Mouse (Mus musculus): ENCODE measurements around the gene Wdr17. TPM values are rescaled to one million over a fixed set of nuclear protein-coding genes. Genes with fewer than 3 reads are reported as not detected.

The Wdr17 gene
- polyA plus RNA-seq, 1 experiment from 2014 or later, result 14.7 TPM

GRCm38 (mm10) chr8:54864038-54864760, 22.8 kb downstream of the Wdr17 start:
- 58% methylated on average over 4 of the region's 4 CpGs for WGBS
- Histone ChIP-seq H3K9me3 (no peaks in the 10 kb centered on the region), H3K9ac (no peak overlapping the region), H3K4me2 (no peak overlapping the region), H3K27me3 (no peaks in the 10 kb centered on the region), H3K4me1 (replicated peaks) (peaks cover 5% of the 10 kb centered on the region; the same call in 1 of the 2 replicates), H3K27ac (replicated peaks) (peak overlapping the region; percentile 9), H3K4me3 (no peak overlapping the region), H3K36me3 (no peaks in the 10 kb centered on the region)
- peak; percentile 73; the same call in 1 of the 2 replicates for ATAC-seq (ENCODE audit: low FRiP score, low read depth)

DNA sequence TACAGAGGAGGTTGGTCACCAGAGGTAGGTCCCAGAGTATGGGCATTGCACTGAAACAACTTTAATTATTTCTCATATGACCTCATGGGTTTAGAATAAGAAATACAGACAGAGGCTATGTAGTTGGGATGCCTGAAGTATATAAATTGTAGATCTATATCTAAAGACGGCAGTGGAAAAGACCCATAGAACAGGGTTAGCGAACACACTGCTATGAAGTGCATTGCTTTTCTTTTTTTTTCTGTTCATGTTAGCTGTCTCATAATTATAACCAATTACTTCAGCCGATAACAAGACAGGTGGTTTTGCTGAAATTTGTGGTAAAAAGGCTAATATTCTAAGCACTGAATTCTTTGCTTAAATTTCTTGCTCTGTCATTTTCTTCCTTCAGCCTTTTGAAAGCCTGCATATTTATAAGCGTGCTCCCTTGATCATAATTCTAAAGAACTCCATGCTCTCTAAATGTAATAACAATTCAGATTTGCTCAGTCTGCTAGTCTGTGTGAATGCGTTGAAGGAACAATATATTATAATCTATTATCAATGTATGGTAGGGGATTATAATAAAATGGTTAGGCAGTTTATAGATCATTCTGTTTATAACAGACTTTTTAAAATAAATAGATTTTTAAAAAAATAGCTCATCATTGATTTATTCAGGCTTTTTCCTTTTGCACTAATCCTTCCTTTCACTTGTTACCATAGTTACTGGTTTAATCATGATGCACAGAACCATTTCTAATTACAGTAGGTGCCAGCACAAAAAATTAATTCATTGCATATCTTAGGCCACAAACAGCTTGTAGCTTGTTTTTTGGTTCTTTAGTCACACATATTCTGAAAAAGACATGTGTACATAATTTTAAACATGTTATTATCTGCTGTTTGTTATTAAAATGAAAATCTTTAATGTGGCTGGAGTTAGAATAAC, 50.7 kb downstream of the Wdr17 start:
- Histone ChIP-seq H3K9me3 (no peaks in the 10 kb centered on the region), H3K27me3 (no peaks in the 10 kb centered on the region), H3K36me3 (no peaks in the 10 kb centered on the region), H3K9ac (no peak overlapping the region), H3K4me2 (no peak overlapping the region), H3K4me1 (replicated peaks) (0 out of 2 replicates have a peak, but pooled peaks cover 2% of the 10 kb centered on the region), H3K27ac (replicated peaks) (no peak overlapping the region; the same call in 1 of the 2 replicates), H3K4me3 (no peak overlapping the region)
- ATAC-seq (ENCODE audit: low FRiP score, low read depth), result no peak
- 74% methylated on average over 5 of the region's 5 CpGs for WGBS

DNA sequence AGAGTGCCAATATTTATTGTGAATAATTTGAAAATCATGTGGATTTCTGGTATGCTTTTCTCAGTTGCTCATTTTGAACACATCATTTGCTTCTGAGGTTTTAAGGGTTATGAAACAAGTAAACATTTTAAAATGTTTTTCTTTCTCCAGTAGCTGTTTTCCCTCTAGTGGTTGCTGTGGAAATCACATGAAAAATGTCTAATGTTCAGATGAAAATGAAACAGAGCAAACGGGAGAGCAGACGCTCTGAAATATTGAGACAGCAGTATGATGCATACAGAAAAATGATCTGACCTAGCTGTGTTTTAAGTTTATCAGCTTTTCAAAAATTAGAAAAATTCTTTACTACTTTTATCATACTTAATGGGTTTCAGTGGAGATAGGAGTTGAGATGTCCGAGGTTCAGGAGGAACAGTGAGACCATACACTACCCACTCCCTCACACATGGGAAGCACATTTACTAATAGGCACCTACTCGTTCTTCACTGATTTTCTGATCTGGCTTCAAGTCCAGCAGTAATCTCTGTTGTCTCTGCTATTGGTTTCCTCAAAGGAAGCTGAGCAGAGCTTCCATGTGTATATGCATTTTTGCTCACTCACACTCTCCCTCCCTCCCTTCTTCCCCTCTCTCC, 57.1 kb downstream of the Wdr17 start:
- Histone ChIP-seq H3K27me3 (no peaks in the 10 kb centered on the region), H3K9me3 (no peaks in the 10 kb centered on the region), H3K4me2 (peak overlapping the region; percentile 13; the same call in 1 of the 2 replicates), H3K9ac (no peak overlapping the region), H3K4me1 (replicated peaks) (no peaks in the 10 kb centered on the region), H3K36me3 (no peaks in the 10 kb centered on the region), H3K27ac (replicated peaks) (no peak overlapping the region), H3K4me3 (no peak overlapping the region)
- 49% methylated on average over 4 of the region's 4 CpGs for WGBS
- ATAC-seq (ENCODE audit: low FRiP score, low read depth), result no peak

- H3K9ac ChIP-seq, result no peak overlapping the region
- no peak overlapping the region for H3K27ac ChIP-seq (replicated peaks)
- no peaks in the 10 kb centered on the region for H3K4me1 ChIP-seq (replicated peaks)
- no peak overlapping the region for H3K4me2 ChIP-seq
- H3K27me3 ChIP-seq, result no peaks in the 10 kb centered on the region
- H3K36me3 ChIP-seq, result no peaks in the 10 kb centered on the region
- H3K4me3 ChIP-seq, result no peak overlapping the region
- 97% methylated on average over 2 of the region's 2 CpGs for WGBS
- no peak for ATAC-seq (ENCODE audit: low FRiP score, low read depth)
- H3K9me3 ChIP-seq, result no peaks in the 10 kb centered on the region
These were observed 59.0 kb downstream of the Wdr17 start for GRCm38 (mm10) chr8:54827974-54828373.

DNA sequence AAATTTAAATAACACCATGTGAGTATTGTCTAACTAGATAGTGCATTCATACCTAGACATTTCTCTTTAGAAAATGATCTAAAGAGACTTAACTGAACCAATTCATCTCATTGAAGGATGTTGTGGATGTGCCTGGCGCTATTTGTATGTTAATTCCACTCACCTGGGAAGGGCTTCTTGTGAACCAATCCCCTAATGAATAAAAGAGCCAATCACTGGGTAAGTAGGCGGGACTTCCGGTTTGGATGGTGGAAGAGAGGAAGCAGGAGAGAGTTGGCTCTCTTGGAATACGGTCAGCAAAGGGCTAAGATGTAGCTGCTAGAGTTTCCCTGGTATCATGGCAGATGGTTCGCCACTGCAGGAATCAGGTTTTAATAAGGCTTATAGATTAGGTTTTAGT, 64.0 kb downstream of the Wdr17 start:
- 95% methylated on average over 5 of the region's 5 CpGs for WGBS
- no peak for ATAC-seq (ENCODE audit: low FRiP score, low read depth)
- Histone ChIP-seq H3K27me3 (no peaks in the 10 kb centered on the region), H3K9me3 (no peaks in the 10 kb centered on the region), H3K9ac (no peak overlapping the region), H3K4me1 (replicated peaks) (no peaks in the 10 kb centered on the region), H3K27ac (replicated peaks) (no peak overlapping the region), H3K36me3 (no peaks in the 10 kb centered on the region), H3K4me3 (no peak overlapping the region), H3K4me2 (no peak overlapping the region)

DNA sequence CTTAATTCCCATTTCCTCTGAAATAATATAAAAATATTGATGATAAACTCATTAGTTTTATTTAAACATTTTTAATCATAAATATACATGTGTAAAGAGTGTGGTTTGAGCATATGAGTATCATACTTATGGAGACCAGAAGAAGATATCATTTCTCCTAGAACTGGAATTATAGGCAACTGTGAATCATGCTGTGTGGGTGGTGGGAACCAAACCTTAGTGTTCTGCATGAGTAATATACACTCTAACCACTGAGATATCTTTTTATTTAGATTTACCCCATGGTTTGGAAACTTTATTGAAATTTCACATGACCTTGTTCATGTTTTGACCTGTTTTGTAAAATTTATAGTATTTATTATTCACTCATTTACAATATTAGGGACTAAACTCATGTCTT, 68.3 kb downstream of the Wdr17 start:
- Histone ChIP-seq H3K4me3 (no peak overlapping the region), H3K9me3 (no peaks in the 10 kb centered on the region), H3K4me2 (no peak overlapping the region), H3K4me1 (replicated peaks) (no peaks in the 10 kb centered on the region), H3K36me3 (no peaks in the 10 kb centered on the region), H3K9ac (no peak overlapping the region), H3K27me3 (no peaks in the 10 kb centered on the region), H3K27ac (replicated peaks) (no peak overlapping the region)
- ATAC-seq (ENCODE audit: low FRiP score, low read depth), result no peak

DNA sequence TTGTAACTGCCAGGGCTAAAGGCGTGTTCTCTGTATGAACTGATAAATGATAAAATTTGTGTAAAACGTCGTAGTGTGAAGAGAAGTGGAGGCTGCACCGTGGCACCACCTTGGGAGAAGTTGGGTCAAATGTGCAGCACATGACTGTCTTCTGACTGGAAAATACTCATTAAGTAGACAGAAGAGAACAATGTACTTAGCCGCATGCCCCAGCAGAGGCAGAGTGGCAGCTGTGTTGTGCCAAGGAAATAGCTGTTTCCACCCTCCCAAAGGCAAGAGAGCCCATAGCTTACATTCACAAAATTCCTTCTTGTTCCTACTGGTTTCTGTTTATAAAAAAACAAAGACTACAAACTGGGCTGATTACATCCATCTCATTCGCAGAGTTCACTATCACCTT, 78.8 kb downstream of the Wdr17 start:
- ATAC-seq (ENCODE audit: low FRiP score, low read depth), result no peak
- no peaks in the 10 kb centered on the region for H3K9me3 ChIP-seq
- 57% methylated on average over 6 of the region's 6 CpGs for WGBS

GRCm38 (mm10) chr8:54806173-54806572, 80.8 kb downstream of the Wdr17 start:
- WGBS, result 79% methylated on average over 6 of the region's 6 CpGs
- ATAC-seq (ENCODE audit: low FRiP score, low read depth), result 0 out of 2 replicates have a peak, but pooled peaks have one; percentile 68

More for the DNA sequence above, 78.8 kb downstream of the Wdr17 start:
- Histone ChIP-seq H3K4me2 (no peak overlapping the region), H3K9ac (no peak overlapping the region), H3K27ac (replicated peaks) (no peak overlapping the region), H3K4me1 (replicated peaks) (0 out of 2 replicates have a peak, but pooled peaks cover 3% of the 10 kb centered on the region), H3K4me3 (no peak overlapping the region), H3K27me3 (no peaks in the 10 kb centered on the region), H3K36me3 (no peaks in the 10 kb centered on the region)

GRCm38 (mm10) chr8:54792699-54793061, 94.3 kb downstream of the Wdr17 start:
- Histone ChIP-seq H3K36me3 (no peaks in the 10 kb centered on the region), H3K27ac (replicated peaks) (no peak overlapping the region), H3K4me1 (replicated peaks) (no peaks in the 10 kb centered on the region), H3K27me3 (no peaks in the 10 kb centered on the region), H3K9me3 (no peaks in the 10 kb centered on the region), H3K4me3 (no peak overlapping the region), H3K4me2 (no peak overlapping the region), H3K9ac (no peak overlapping the region)
- 90% methylated on average over 2 of the region's 2 CpGs for WGBS
- no peak for ATAC-seq (ENCODE audit: low FRiP score, low read depth)

More at GRCm38 (mm10) chr8:54806173-54806572, 80.8 kb downstream of the Wdr17 start:
- no peak overlapping the region for H3K4me2 ChIP-seq
- H3K27me3 ChIP-seq, result no peaks in the 10 kb centered on the region
- no peak overlapping the region for H3K9ac ChIP-seq
- no peaks in the 10 kb centered on the region for H3K36me3 ChIP-seq
- no peak overlapping the region for H3K27ac ChIP-seq (replicated peaks)
- no peaks in the 10 kb centered on the region for H3K9me3 ChIP-seq
- 0 out of 2 replicates have a peak, but pooled peaks cover 3% of the 10 kb centered on the region for H3K4me1 ChIP-seq (replicated peaks)
- no peak overlapping the region for H3K4me3 ChIP-seq

DNA sequence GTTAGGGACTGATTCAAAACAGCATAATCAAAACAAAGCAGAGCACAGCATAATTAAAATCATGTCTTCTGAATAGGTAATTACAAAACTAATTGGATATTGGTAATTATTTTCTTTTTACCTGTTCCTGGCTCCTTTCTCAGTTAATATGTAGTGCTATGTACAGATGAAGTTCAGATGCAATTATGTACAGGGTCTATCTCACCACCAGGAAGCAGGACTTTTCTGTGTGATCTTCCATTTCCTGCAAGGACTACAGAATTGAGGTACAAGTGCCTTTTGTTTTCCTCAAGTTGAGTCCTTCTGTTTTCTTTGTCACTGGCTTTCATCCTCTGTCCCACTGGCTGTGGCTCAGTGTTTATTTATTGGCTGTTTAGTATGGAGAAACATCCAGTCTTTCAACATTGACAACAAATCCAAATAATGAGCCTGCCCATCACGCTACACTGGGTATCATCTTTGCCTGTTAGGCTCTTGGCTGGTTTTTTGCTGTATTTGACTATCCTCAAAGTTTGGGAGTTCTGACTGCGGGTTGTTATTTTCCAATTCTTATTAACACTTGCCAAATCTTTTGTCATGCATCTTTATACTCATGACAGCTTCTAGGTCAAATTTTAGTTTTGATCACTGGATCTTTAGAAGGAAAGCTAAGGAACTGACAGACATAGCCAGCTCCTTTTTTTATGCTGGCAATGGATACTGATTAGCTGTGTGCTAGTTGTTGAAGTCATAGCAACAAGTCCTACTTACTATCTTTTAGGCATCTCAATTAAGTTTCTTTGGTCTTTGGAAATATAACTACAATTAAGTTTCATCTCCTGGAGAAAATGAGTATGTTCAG, 94.9 kb downstream of the Wdr17 start:
- H3K27ac ChIP-seq (replicated peaks), result no peak overlapping the region
- no peaks in the 10 kb centered on the region for H3K4me1 ChIP-seq (replicated peaks)
- H3K9me3 ChIP-seq, result no peaks in the 10 kb centered on the region
- WGBS, result 68% methylated on average over 2 of the region's 2 CpGs
- H3K36me3 ChIP-seq, result no peaks in the 10 kb centered on the region
- H3K4me3 ChIP-seq, result no peak overlapping the region
- no peak overlapping the region for H3K9ac ChIP-seq
- no peak overlapping the region for H3K4me2 ChIP-seq
- ATAC-seq (ENCODE audit: low FRiP score, low read depth), result no peak
- no peaks in the 10 kb centered on the region for H3K27me3 ChIP-seq
